Mouse (Mus musculus) left cerebral cortex, adult 9 months (tissue): ENCODE results near the gene Kif1b.
A peak's percentile ranks its signal among the peaks of the same experiment; 100 is the strongest.

Experiments
- DNase-seq, 2 experiments: peaks; one replicate each; pipeline ENCODE4 v3.0.0; 2022; ENCODE audit warnings: low spot score in 2 of 2

Kif1b gene

DNA sequence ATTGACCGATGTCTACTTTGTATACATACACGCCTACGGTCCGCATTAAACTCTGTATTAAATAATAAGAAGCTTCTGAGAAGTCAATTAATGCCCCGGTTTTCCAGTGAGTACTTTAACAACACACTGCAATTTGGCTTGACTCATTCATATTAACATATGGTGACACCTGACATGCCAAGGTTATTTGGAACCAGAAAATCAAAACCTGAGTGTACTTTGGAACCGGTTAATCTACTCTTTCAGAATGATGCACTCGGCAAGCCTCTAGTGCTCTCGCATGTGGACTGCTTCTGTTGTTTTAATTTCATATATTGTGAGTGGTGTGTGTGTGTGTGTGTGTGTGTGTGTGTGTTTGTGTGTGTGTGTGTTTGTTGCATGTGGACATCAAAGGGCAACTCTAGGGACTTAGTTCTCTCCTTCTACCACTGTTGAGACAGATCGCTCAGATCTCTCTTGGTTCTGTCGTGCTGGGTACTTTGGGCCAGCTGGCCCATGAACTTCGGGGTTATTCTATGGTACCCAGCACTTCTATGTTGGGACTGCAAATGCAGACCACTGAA lies 6.9 kb upstream of the Kif1b start:
- no peak for DNase-seq

DNA sequence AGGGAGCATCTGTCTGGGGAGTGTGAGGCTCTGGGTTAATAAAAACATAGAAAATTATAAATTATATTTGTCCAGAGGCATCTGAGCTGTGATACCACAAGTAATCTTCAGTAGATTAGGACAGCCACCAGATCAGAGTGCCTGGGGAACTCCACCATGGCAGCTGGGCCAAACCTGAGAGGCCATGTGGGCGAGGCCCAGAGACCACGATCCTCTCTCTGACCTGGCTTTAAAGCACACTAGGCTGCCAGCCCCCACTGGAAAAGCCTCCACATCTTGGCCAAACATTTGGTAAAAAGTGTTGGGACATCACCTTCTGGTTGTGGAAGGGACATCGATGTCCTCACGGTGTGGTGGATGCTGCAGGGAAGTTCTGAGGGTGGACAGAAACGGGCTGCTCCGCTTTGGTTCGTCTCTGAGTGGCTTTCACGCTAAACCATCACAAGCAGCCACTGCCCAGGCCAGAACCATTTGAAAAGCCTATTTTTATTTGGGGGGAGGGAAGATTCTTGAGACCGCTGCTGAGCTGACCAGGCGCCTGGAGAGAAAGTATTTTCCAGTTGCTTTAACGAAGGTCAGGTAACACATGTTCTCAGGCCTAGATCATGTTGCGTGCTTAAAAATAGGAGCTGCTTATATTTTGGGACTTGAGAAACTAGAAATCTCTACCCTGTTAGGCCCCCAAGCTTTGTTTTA lies 6.2 kb upstream of the Kif1b start:
- no peak for DNase-seq

GRCm38 (mm10) chr4:149311996-149312395 lies 4.5 kb upstream of the Kif1b start:
- DNase-seq, result no peak

DNA sequence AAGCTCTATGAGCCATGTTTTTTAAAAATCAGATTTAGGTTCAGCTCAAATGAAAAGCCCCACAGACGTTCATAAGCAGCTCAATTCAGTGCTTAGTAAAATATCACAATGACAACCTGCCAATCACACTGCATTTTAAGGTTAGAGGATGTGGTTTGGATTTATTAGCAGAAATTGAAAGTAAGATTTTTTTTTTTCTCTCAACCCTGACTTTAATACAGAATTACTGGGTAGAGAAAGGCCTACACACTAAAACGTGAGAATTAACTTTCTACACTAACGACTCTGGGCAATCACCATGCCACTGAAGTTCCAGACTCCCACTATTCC lies 963 bp upstream of the Kif1b start:
- no peak for DNase-seq

GRCm38 (mm10) chr4:149306712-149307595 lies 539 bp downstream of the Kif1b start:
- peak; percentile 50 to 77 for DNase-seq

DNA sequence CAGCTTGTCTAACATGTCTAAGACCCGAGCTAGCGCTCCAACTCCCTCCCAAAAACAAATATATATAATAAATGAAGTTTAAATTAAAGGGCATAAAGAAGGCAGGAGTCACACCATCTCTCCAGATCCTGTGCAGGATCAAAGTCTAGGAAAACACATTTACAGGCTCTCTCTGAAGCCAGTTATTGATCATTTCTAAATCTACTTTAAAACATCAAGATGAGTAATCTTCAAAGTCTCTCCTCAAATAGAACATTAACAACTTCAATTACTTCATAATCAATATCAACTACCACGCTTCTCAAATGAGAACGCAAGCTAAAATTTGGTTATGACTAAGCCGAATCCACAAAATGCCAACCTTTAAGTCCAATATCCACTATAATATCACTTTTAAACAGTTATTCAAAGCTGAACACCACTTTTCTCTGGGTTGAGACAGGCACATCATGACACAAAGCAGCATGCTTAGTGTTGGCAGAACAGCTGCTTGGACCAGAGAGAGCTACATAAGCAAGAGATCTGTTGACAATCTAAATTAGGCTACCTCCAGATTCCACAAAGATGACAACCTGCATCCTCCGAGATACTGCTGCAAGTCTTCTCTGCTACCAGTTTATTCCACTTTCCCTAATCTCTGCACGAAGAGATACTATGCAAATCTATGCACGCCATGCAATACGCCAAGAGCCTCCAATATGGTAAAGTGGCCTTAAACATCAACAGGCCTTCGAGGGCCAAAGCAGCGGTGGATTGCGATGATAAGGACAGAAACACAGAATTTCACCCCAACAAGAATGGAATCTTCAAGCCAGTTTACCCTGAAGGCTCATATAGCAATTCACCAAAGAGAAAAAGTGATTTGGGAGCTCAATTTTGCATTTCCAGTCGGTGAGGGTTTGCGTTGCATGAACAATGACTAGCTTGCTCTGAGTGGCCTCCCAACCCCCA lies 1.5 kb downstream of the Kif1b start:
- no peak for DNase-seq

- DNase-seq, result no peak
These were observed 3.0 kb downstream of the Kif1b start for GRCm38 (mm10) chr4:149304466-149304865.

DNA sequence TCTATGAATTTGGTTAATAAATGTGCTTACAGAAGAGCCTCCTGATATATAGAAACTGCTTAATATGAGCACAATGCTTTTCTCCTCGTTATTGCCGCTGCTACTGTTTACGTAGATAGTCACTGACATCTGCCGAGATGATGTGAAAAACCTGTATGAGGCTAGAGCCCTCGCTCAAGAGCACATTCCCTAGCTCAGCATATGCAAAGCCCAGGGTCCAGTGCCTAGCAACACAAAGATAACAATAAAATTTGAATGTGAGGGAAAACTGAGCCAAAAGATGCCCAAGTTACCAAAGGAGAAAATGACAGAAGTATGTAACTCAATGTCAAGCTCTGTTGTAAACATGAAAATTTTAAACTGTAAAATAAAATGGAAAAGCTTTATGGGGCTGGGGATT lies 4.0 kb downstream of the Kif1b start:
- DNase-seq, result no peak

GRCm38 (mm10) chr4:149302751-149303150 lies 4.7 kb downstream of the Kif1b start:
- no peak for DNase-seq

DNA sequence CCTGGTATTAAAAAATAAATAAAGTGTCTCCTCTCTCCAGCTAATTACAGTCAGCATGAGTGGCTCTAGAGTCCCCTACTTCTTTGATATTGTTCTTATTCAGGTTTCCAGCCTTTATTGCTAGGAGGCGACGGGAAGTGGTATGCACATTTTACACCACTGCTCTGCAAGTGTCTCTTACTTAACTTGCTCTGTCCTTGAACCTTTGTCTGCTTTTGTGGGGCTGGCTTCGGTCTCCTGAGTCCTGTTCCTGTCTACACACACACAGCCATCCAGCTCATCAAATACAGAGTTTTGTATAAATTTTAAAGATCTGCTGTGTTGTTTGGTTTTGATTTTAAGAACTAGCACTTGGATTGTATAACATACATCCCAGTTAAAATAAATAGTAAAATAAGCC lies 5.4 kb downstream of the Kif1b start:
- DNase-seq, result no peak

DNA sequence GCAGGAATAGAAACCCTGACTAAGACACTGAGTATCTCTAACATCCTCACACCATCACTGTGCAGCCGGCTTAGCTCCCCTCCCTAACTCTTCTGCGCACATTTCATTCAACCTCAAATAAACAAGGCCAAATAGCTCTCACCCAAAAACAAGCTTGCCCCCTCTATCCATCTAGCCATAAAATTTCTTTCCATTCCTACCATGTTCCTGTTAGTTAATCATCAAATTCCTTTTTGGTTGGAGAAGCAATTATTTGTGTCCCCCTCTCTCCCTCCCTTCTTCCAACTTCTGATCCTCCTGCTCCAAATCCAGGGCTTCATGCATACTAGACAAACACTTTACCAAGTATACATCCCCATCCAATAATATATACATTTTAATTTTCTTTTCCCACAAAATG lies 11.0 kb downstream of the Kif1b start:
- no peak for DNase-seq

- DNase-seq, result no peak
These were observed 14.5 kb downstream of the Kif1b start for GRCm38 (mm10) chr4:149292984-149293383.

DNA sequence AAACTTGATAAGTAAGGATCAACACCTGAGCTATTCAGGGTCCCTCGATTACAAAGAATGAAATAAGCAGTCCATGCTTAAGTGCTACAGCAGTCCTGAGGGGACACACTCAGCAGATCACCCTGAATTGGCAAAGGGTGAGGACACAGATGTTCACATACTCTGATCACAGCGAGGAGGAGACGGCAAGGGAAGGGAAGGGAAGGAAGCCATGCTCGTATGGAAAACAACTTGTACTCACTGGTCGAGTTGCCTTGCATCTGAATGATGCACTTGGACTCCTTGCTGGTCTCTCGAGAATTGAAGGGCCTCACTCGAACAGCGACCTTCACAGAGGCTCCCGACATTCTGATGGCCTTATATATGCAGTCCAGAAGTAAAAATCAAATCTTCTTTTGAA lies 16.4 kb downstream of the Kif1b start:
- DNase-seq, result no peak

- DNase-seq, result no peak
These were observed 17.2 kb downstream of the Kif1b start for GRCm38 (mm10) chr4:149290157-149290750.

DNA sequence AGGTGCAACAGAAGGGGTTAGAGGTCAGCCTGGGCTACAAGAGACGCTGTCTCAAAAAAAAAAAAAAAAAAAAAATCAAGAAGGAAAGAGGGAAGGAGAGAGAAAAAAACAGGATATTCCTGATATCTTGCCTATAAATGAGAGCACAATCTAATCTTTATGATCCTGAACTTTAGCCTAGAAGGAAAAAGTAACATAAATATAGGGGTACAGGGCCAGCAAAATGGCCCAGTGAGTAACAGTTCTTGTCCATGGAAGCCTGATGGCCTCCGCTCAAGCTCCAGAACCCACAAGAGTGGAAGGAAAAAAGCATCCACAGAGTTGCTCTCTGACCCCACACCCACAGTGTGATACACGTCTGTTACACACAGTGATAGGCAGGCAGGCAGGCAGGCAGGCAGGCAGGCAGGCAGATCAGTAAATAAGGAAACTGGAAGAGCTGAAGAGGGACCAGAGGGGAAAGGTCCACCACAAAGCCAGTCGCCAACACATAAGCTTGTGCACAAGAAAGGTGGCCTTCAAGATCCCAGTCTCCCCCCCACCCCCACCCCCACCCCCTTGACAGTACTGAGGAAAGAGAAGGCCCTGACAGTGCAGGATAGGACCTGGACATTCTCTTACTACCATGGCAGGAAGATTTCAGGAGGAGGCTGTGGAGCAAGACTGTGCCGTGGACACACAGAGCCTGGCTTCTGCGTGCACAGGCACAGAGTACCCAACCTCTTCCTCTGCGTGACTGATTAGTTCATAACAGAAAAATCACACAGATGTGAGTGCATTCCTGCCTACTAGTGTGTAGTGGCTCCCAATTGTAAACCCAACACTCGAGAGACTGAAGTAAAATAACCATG lies 21.0 kb downstream of the Kif1b start:
- DNase-seq, result no peak

GRCm38 (mm10) chr4:149285691-149286090 lies 21.8 kb downstream of the Kif1b start:
- DNase-seq, result no peak

- DNase-seq, result no peak
These were observed 24.5 kb downstream of the Kif1b start for GRCm38 (mm10) chr4:149283018-149283417.

DNA sequence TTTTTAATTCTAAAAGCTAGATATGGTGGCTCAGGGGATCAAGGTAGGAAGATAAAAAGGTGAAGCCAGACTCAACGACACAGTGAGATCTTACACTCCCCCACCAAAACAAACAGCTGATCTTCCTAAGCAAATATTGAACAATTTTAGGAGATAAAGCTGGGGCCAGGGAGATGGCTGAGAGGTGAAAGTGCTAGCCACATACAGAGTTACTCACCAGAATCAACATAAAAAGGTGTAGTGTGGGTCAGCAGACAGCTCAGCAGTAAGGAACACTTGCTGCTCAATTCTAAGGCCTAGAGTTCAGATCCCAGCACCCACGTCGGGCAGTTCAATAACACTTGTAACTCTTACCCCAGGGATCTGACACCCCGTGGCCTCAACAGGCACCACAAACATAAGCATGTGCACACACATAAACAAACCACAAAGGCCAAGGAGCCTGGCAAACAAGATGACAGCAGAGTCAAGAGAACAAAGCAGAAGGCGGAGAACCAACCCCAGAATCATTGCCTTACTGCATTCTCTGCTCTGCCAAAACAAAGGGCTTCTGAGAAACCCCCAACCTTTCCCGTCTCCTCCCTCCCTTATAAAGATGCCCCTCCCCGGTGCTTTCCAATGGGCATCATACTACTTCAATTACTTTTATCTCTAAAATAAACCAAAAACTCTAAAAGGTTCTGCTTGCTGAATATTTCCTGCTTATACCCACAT lies 25.3 kb downstream of the Kif1b start:
- DNase-seq, result no peak

DNA sequence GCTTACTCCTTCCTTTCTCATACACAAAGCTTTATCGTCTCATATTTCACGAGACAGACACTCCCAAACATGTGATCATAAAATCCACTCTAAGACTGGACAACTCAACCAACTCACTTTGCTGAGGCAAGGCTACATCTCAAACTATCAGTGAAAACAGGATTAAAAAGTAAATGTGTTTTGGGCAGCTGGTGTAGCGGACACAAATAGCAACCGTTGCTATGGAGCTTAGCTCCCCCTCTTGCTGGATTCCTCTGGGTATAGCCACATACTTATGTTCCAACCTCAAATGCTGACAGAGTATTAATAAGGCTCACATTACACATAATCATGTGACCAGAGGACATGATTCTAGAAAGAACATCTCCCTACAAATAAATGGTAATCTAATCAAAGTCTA lies 29.9 kb downstream of the Kif1b start:
- no peak for DNase-seq

DNA sequence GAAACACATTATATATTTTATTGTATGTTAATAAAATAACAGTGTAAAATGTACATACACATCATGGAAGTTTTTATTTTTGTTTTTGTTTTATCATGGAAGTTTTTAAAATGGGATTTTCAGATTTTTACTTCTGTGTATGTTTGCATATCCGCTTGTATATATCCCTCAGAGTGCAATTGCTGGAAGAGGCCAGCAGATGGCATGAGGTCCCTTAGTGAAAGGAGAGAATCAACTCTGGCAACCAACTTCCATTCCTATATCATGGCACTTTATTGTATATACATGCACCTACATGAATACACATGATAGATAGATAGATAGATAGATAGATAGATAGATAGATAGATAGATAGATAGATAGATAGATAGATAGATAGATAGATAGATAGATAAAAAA lies 34.4 kb downstream of the Kif1b start:
- DNase-seq, result no peak
